Mouse (Mus musculus) ovary, adult 18-20 months (tissue): ENCODE data around the gene Mb21d2.

Experiments used
- DNase-seq: peaks from one replicate; pipeline ENCODE4 v3.0.0; 2022; ENCODE audit warnings: low spot score, mixed read lengths

The Mb21d2 gene

DNA sequence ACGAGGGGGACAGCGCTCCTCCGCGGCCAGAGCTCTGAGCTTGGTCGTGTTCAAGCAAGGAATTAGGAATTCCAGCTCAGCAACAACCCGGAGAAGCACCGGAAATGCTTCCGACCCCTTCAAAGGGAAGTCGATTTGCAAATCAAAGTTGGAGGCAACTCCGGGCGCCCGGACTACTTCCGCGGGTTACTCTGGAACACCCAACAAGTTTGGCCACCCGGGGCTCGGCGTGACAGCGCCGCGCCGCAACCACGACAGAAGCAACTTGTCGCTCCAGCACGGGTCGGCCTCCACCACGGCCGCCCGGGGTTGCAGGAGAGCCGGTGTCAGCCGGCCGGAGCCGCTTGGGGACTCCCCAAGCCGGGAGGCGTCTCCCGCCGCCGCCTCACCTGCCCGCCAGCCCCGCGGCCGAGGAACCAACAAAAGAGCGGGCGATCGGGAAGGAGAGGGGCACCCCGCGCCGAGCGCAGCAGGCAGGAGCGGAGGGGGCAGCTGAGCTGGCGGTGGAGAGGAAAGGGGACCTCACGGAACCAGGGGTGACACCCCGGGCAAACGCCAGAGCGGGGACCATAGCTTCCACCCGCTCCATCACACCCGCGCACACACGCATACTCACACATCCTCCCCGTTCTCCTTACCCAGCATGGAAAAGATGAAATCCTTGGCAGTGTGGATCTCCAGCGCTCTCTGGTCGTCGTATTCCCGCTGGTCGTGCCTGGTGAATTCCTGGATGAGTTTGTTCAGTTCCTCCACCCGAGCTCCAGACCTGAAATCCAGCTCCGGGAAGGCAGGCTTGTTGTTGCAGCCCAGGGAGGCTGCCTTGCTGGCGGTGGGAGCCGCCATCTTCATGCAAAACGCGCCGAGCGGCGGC is at the start of gene Mb21d2:
Gene Mb21d2 (minus strand): TSS at position 859 of the 871 bp plus-strand sequence.
- peak; percentile 23 for DNase-seq

DNA sequence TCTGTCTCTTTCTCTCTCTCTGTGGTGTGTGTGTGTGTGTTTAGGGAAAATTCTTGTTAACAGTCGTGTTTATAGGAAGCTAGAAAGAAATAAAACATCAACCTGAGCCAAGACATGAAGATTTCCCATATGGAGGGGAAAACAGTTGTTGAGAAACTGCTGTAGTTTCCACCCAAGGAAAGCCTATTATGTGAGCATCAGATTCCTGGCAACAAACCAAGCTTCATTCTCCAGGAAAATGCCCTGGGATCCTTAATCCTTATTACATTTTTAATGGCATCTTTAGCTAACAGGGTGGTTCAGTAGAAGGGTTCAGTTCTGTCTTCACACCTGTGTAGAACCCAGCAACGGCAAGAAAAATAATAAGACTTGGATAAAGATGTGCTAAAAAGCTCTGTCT is 36.8 kb upstream of the Mb21d2 start:
- no peak for DNase-seq

DNA sequence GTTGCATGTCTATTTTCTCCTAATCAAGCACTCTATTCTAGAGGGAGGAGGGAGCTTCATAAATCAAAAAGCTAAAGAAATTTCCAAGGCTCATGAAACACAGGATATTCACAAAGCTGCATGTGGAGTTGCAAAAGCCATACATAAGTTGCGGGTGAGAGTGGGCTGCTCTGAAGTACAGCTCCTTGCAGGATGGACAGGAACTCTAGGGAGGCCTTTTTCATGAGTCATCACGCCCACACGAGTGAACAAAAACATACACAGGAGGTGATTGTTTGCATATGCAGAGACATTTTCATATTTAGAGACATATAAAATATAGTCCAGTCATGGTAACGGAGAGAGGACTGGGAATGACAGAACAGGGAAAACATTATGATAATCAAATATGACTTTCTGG is 34.6 kb upstream of the Mb21d2 start:
- no peak for DNase-seq

DNA sequence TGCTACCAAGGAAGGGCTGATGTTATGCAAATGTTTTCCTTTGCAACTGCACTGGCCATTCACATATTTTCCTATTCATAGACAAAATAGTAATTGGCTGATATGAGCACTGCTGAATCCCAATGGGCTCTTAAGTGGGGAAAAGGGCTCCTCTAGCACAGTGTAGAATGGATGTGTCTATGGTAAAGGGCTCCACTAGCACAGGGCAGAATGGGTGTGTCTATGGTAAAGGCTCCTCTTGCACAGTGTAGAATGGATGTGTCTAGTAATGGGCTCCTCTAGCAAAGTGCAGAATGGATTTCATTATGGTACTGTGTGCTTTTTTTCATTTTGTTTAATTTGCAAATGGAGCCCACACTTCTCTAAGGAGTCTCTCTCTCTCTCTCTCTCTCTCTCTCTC is 33.5 kb upstream of the Mb21d2 start:
- DNase-seq = no peak

DNA sequence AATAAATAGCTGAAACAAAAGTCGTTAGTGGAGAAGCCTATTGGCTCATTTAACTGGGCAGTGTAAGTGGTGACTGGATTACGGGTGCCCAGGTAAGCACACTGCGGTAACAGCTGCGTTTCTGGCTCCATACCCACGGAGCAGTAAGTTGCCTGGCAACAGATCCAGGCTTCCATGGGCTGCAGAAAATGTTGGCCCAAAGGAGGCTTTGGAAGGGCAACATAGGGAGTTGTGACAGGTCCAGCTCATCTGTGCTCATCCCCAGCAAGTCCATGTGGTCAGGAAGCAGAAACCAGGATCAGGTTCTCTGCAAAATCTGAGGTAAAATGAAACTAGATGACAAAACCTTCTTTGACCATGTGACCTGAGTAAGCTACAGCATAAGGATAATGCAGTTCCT is 20.3 kb upstream of the Mb21d2 start:
- no peak for DNase-seq

DNA sequence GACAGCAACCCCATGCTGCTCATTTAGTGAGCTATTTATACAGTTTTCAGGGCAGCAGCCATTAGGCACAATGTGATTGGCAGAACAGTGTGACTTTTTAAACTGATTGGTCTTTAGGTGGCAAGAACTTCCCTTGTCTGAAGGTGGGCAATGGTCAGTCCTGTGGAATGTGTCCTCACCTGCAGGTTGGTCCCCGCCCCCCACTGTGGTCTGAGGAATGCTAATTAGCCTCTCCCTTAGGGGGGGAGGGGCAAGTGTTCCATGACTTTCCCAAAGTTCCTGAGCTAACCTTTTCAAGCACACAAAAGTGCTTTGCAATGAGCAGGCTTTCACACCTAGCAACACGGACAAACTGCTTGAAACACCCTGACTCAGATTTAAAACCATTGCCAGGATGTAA is 13.8 kb upstream of the Mb21d2 start:
- no peak for DNase-seq

DNA sequence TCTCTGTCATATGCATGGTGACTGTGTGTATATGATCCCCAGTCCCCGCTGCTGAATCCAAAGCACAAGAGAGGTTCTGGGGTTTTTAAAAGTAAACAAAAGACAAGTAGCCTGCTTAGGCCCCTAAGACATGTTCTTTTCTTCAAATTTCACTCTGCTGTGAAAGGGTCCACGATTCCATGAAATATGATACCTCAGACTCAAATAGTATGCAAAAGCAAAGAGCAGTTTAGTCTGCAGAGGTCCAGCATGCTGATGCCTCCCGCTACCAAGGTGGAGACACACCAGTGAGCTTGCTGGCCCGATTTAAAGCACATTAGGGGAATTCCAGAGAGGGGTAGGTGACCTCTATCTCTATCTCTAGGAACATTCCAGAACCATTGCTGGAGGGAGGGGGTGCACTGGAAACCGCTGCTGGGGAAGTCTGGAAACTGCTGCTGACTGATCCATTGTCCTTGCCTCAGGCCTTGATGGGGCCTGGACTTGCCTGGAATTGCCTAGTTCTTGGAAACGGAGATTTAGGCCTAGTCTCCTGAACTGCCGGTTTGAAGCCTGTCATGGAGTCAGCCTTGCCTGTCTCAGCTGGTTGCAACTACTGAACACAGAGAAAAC is 6.8 kb upstream of the Mb21d2 start:
- no peak for DNase-seq

DNA sequence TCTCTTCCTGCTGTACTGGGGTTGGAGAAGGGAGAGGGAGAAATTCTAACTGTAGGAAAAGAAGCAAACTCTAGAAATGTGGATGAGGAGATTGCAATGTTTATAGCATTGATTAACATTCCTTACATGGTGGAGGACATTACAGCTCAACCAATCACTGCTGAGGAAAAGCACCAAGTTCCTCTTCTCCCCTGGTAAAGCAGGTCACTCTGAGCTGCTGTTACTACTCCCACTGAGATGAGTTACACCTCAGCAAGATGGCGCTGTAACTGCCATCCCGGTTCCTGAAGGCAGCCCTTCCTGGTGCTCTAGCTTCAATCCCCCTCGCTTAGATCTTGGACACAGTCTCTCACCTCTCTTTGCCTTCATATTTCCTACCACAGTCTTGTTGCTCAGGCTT is 6.2 kb upstream of the Mb21d2 start:
- DNase-seq = no peak

DNA sequence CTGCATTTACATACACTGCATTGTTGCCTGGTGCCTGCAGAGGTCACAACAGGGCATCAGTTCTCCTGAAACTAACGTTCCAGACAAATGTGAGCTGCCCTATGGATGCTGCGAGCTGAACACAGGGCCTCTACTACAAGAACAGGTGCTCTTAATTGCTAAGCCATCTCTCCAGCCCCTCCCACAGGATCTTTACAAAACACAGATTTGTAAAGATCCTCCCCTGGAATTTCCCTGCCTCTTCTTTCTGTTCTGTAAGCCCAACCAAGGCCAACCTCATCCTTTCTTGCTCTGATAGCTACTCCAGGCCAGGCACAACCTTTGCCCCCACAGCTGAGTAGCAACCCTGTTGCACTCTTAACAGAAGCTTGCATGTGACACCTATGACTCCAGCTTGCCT is 1.7 kb upstream of the Mb21d2 start:
- DNase-seq = no peak

DNA sequence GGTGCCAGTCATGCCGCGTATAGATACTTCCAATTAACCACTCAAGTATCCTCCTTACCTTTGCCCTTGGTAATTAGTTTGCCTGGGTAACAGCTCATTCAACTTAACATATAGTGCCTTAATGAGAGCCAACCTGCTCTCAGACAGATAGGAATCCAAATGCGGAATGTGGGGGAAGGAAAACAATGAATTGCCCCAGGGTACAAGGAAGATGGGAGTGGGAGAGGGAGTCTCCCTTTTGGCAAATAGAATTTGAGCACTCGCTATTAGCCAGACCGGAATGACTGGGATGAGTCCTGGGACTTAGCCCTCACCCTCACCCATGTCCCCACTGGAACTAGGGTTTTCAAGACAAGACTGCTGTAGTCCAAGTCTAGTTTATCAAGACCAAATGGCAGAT is 953 bp upstream of the Mb21d2 start:
- DNase-seq = no peak

DNA sequence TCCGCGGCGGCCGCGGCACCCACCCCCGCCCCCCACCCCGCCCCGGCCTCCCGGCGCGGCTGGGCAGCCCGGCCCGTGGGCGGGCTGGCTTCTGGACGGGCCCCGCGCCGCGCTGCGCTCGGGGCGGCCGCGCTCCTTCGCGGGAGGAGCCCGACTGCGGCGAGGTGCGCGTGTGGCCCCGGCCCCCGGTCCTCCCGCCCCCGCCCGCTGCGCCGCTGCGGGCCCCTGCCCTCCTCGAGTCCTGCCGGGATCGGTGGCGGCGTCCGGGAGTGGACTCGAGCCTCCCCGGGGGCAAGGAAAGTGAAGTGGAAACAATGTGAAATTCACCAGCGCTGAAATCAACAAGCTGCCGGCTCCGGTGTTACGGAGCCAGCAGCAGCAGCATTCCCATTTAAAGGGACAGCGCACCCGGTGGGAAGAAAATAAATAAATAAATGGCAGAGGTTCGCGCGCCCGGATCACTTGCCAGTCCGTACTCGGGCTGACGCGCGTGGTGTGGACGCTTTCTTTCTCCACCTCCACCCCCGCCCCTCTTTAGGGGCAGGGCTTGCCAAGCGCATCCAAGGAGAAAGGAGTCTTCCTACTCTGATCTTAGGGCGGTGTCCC is 316 bp upstream of the Mb21d2 start:
- DNase-seq = peak; percentile 31

DNA sequence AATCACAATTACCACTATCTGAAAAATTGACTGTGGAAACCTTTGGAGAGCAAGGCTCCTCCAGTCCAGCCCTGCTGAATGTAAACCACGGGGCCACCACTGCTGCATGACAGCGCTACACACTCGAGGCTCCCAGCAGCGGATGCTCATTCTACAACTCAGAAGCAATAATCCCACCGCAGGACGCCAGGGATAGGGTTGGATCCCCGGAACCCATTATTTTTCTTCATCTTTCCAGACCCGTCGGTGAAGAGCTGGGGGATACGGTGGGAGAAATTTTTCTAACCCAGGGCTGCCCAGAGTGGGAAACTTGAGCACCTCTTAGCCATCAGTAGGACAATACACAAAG is 1.0 kb downstream of the Mb21d2 start:
- no peak for DNase-seq

DNA sequence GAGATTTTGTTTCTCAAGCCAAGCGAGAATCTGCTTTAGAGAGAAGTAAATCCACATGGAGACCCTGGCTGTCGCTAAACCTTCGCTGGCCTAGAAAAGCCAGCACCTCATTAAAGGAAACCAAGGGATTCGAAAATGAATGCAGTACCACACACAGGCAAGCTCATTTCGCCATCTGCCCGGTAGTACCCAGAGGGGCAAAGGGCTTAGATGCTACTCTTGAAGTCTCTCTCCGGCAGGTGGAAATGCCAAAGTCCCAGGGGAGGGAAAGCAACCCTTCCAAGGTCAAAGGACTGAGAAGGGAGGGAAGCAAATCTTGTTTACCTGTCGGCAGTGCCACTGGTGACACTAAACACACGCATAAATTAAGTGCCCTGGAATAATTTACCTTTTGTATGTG is 2.1 kb downstream of the Mb21d2 start:
- DNase-seq = no peak

DNA sequence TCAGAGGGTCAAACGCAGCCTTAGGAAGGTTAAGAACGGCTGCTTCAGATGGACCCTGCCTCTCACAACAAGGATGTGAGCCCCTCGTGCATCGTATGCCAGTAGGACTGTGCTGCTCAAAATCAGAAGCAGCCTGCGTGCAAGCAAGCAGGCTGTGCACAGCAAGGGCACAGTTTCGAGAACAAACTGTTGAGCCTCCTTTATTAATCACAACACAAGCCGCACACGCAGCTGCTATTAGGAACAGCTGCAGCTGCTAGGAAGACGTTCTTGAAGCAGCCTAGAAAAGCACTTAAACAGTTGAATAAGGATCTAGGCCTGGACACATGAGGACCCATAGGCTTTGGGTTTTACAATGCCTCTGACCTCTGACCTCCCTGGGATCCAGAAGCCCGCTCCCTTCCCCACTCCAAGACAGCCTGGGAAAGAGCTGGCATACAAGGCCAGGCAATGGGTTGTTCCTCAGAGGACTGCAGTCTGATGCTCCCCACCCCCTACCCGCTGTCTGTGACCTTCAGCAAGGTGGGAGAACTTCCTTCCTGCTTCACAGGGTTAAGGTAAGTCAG is 10.1 kb downstream of the Mb21d2 start:
- no peak for DNase-seq

DNA sequence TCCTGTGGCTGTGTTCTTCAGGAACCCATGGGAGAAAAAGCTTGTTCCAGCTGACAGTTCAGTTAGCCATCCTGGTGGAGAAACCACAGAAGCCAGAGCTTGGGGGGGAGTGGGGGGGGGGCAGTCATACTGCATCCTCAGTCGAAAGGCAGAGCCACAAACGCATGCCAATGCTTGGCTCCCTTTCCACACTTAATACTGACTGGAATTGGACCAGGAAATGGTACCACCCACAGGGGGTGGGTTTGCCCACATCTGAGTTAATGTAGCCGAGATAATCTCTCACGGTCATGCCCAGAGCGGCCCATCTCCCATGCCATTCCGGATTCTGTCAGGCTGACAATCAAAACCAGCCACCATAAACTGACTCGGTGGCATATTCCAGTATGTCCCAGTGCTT is 14.1 kb downstream of the Mb21d2 start:
- DNase-seq = no peak

DNA sequence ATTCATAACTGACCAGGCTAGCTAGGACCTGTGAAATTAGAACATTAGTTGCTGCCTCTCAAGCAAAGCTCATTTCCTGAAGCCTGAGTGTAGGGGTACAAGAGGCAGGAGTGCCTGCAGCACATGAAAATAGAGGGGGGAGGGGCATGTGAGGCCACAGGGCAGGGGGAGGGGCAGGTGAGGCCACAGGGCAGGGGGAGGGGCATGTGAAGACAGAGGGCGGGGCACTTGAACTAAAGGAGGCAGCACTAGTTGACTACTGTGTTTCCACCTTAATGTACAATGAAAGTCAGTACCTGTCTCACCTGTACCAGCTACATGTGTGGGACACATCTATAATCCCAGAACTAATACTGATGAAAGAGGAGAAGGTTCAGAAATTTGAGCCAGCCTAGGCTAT is 14.8 kb downstream of the Mb21d2 start:
- DNase-seq = no peak

DNA sequence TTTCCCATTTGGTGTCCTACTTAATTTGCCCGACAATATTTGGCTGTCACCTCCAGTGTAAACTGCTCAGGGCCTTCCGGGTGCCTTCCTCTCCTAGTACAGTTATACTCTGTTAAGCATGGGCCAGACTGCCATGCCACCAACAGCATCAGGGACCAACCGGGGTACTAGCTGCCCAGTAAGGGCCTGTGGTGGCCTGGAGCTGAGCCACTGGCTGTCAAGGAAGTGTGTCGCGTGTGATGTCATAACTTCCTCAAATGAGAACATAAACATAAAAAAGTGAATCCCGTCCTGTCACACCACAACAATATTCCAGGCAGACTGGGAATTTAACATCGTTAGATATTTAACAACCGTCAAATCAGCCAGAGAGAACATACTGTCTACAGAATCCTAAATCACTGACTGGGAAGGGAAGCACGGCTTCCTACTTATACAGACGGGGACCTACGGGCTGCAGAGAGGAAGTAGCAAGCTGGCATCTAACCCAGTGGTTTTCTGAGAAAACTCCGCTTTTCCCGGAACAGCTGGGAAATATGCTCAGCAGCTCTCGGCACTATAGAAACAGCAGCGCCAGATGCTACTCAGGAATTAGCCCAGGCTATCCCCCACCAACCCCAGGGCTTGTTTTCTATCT is 17.9 kb downstream of the Mb21d2 start:
- no peak for DNase-seq

DNA sequence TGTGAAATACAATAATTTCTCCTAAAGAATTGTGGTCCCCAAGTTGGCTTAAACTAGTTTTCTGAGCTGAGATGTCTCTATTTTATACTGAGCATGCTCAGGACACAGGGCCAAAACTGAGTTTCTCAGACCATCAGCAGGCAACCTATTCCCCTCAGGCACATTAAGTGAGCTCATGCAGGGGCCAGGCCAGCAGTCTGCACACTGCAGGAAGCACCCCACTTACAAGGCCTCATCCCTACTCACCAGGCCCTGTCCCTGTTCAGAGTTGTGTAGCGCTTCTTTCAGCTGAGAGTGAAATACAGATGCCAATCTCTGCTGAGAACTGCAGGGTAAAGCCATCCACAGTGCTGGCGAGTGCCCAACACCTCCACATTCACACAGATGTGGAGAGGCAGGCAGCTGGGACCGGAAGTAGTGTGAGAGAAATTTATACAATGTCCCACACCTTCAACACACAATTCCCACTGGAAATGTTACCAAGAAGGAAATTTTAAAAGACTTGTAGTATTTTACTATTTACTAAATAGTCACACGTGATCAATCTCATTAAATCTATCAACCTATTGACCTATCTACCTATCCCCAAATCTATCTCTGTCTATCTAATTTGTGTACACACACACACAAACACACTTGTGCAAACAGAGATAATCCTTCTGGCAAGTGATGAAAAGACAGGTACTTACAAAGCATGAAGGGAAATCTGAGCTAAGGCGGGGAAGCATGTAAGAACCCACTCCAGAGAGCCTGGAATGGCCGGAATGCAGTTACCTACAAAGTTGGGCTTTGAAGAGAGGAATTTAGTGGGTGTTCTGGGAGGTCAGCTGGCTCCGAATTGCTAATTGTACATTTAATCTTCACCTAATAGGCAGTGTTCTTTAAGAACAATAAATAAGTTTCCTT is 22.9 kb downstream of the Mb21d2 start:
- no peak for DNase-seq

DNA sequence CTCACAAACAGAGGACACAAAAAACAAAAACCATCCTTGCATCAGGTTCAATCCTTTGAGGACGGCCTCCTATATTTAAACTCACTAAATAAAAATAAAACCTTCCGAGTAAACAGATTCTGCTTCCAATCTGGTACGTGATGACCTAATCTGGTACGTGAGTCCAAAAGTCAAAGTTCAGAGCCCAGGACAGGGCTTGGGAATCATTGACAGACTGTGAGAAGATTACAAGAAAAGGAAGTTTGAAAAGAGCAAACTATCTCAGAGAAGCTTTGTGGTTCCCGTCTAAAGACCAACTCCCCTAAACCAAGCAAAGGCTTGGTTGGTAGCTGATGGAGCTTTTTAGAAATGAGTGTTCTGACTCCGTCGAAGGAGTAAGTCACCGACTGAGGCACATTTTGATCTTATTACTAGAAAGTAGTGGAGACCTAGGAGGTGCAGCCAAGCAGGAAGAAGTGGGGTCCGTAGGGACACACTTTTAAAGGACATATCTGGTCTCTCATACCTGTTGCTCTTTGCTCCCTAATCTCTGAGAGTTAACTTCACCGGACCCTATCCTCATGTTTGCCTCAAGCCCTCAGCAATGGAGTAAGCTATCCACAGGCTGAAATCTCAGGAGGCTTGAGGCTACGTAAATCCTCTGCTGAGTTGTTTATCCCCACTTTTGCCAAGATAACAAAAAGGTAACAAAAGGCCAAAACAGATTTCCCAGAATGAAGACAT is 23.7 kb downstream of the Mb21d2 start:
- no peak for DNase-seq

DNA sequence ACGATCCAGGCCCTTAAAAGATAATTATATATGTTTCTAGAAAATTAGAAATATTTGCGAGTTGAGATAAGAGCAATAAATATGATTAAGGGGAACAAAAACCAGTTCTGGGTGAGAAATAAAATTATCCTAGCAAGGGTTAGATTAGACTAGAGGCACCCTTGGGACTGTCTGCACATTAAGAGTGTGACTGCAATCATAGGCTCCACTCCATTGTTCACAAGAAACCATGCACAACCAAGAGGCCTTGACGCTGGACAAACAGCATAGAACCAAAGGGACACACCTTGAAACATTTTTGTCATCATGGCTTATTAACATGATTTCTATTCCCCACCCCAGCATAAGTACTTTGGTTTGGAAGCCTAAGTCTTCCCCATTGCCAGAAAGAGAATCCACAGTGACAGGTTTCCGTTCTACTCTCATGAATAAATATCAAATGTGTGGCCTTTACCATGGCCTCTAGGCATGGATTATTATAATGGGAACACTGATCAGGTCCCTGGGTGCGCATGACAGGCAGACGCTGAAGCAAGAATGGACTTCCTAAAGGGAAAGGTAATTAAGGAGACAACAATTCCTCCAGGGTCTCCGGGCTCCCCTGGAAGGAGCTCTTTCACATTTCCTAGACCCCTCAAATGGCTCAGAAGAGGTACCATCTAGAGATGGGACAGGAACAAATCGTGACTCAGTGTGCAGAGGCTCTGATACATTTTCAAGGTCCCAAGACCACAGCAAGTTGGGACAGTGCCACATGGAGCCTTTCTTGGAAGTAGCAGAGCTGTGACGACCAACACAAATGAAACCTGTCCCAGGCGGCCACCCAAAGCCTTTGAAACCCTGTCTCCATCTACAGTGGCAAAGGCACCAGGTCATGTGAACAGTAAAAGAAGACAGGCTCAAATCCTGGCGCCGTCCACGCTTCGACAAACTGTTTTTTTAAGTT is 26.6 kb downstream of the Mb21d2 start:
- peak; percentile 16 for DNase-seq
